Mouse (Mus musculus) urinary bladder, postnatal 0 days (tissue): Measurements from ENCODE around the gene Zbtb39. TPM values are rescaled to one million over a fixed set of nuclear protein-coding genes. Genes with fewer than 3 reads are reported as not detected.

Experiments used
- polyA plus RNA-seq: library from polyadenylated mRNA; unstranded; fragments of >200 nt; fragmentation: Nextera tagmentation; extraction: Ambion mirVana; gene quantifications from 2 replicates; pipeline ENCODE4 v1.2.1, GENCODE M21; 2015

Zbtb39 gene
- polyA plus RNA-seq = 1.1 and 1.4 TPM in 2 replicates

GRCm38 (mm10) chr10:127739083-127739660 lies at the start of gene Zbtb39:
Gene Zbtb39, plus strand, starts transcription at chr10:127739538.

GRCm38 (mm10) chr10:127704766-127705220 lies 34.5 kb upstream of the Zbtb39 start, which contains the start of gene Myo1a:
Gene Myo1a, plus strand, starts transcription at chr10:127705170.

GRCm38 (mm10) chr10:127724178-127724577 lies 15.2 kb upstream of the Zbtb39 start, which contains the start of gene Tac2:
Gene Tac2, plus strand, starts transcription at chr10:127724478.

GRCm38 (mm10) chr10:127751548-127751947 lies 12.2 kb downstream of the Zbtb39 start, which contains the start of gene Gpr182:
Gene Gpr182, minus strand, starts transcription at chr10:127751732.

GRCm38 (mm10) chr10:127759181-127760110 lies 20.1 kb downstream of the Zbtb39 start, which contains the start of the genes Rdh1 and Rdh16f1:
Gene Rdh1, plus strand, starts transcription at chr10:127759721.
Gene Rdh16f1, plus strand, starts transcription at chr10:127759787.

GRCm38 (mm10) chr10:127776011-127776410 lies 36.7 kb downstream of the Zbtb39 start, which contains the start of gene Rdh9:
Gene Rdh9, plus strand, starts transcription at chr10:127776386.

Other genes with a start within 250 kb of the Zbtb39 start
- 0.29 and 0.36 TPM in 2 replicates for gene Stac3, start 237.9 kb upstream of the Zbtb39 start, polyA plus RNA-seq
- gene Ndufa4l2, start 224.6 kb upstream of the Zbtb39 start, polyA plus RNA-seq = 272 and 390 TPM in 2 replicates
- gene Shmt2, start 217.1 kb upstream of the Zbtb39 start, polyA plus RNA-seq = 62.8 and 68.3 TPM in 2 replicates
- gene Nxph4, start 205.0 kb upstream of the Zbtb39 start, polyA plus RNA-seq = 1.5 and 2.4 TPM in 2 replicates
- gene Lrp1, start 118.4 kb upstream of the Zbtb39 start, polyA plus RNA-seq = 66.3 and 68.2 TPM in 2 replicates
- gene Stat6, start 96.6 kb upstream of the Zbtb39 start, polyA plus RNA-seq = 40.9 and 44.7 TPM in 2 replicates
- 5.7 and 6.4 TPM in 2 replicates for gene Nemp1, start 72.6 kb upstream of the Zbtb39 start, polyA plus RNA-seq
- 13.3 and 15.3 TPM in 2 replicates for gene Nab2, start 71.0 kb upstream of the Zbtb39 start, polyA plus RNA-seq
- gene Myo1a, start 34.4 kb upstream of the Zbtb39 start, polyA plus RNA-seq = 0.05 and 0.13 TPM in 2 replicates
- gene Tac2, start 15.1 kb upstream of the Zbtb39 start, polyA plus RNA-seq = not detected in 2 replicates
- gene Gpr182, start 12.2 kb downstream of the Zbtb39 start, polyA plus RNA-seq = 0.54 and 0.60 TPM in 2 replicates
- not detected in 2 replicates for gene Rdh1, start 20.2 kb downstream of the Zbtb39 start, polyA plus RNA-seq
- gene Rdh16f1, start 20.2 kb downstream of the Zbtb39 start, polyA plus RNA-seq = not detected in 2 replicates
- 0.14 and 0.27 TPM in 2 replicates for gene Rdh9, start 36.8 kb downstream of the Zbtb39 start, polyA plus RNA-seq
- not detected in 2 replicates for gene Rdh16, start 61.6 kb downstream of the Zbtb39 start, polyA plus RNA-seq
- not detected in 2 replicates for gene Rdh19, start 110.4 kb downstream of the Zbtb39 start, polyA plus RNA-seq
- not detected in 2 replicates for gene Rdh16f2, start 126.9 kb downstream of the Zbtb39 start, polyA plus RNA-seq
- gene Rdh7, start 149.3 kb downstream of the Zbtb39 start, polyA plus RNA-seq = 0.12 TPM in 1 of 2 replicates, not detected in the other
- 0.07 TPM in 1 of 2 replicates, not detected in the other for gene Sdr9c7, start 159.0 kb downstream of the Zbtb39 start, polyA plus RNA-seq